Mouse (Mus musculus): ENCODE data around the gene Gm6882. TPM values are rescaled to one million over a fixed set of nuclear protein-coding genes. Genes with fewer than 3 reads are reported as not detected.
"Not testable (repeated sequence)": the region's sequence is repeated elsewhere in the genome, so short reads cannot be mapped to it uniquely, and the experiment has no call there.

Gm6882 gene
- not detected in 2 replicates for polyA plus RNA-seq (2012; rRNA removed)

DNA sequence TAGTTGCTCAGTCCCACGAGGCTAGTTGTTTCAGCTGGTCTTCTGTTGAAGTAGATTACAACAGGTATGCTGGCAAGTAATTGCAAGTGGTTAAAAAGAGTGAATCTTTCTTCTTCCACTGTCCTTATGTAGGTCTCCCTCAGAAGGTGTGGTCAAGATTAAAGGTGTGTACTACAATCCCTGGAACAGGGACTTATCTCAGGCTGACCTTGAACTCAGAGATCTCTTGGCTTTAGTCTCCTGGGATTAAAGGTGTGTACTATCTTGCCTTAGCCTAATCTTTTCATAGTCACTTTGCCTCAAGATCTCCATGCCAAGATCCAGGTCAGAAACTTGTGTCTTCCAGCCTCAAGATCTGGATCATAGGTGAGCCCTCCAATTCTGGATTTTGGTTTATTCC, at the start of gene Gm6882:
Gene Gm6882, minus strand, starts transcription at position 101 of the 400 bp plus-strand sequence.
- 15% methylated on average over 1 of the region's 1 CpGs for WGBS
- H3K4me1 ChIP-seq (ENCODE audit: control insufficient read depth, insufficient read depth, low read length); H3K27ac ChIP-seq (ENCODE audit: insufficient read depth, low read length); DNase-seq; H3K27me3 ChIP-seq (ENCODE audit: control insufficient read depth, insufficient read depth, low read length); H3K4me3 ChIP-seq (replicated peaks; ENCODE audit: insufficient read depth, low read depth, low read length): not testable (repeated sequence)

Other genes with a start within 250 kb of the Gm6882 start
- gene Gm5157, start 242.3 kb downstream of the Gm6882 start, polyA plus RNA-seq (2012; rRNA removed) = not detected in 2 replicates
- not detected in 2 replicates for gene Vmn1r124, start 172.1 kb downstream of the Gm6882 start, polyA plus RNA-seq (2012; rRNA removed)
- not detected in 2 replicates for gene Vmn1r125, start 160.6 kb downstream of the Gm6882 start, polyA plus RNA-seq (2012; rRNA removed)
- gene Vmn1r126, start 131.3 kb downstream of the Gm6882 start, polyA plus RNA-seq (2012; rRNA removed) = not detected in 2 replicates
- not detected in 2 replicates for gene Vmn1r127, start 112.9 kb downstream of the Gm6882 start, polyA plus RNA-seq (2012; rRNA removed)
- not detected in 2 replicates for gene Vmn1r128, start 83.4 kb downstream of the Gm6882 start, polyA plus RNA-seq (2012; rRNA removed)
- gene Vmn1r129, start 71.5 kb downstream of the Gm6882 start, polyA plus RNA-seq (2012; rRNA removed) = not detected in 2 replicates
- gene Vmn1r130, start 79.0 kb upstream of the Gm6882 start, polyA plus RNA-seq (2012; rRNA removed) = not detected in 2 replicates
- not detected in 2 replicates for gene Vmn1r131, start 113.3 kb upstream of the Gm6882 start, polyA plus RNA-seq (2012; rRNA removed)
- gene Vmn1r132, start 181.3 kb upstream of the Gm6882 start, polyA plus RNA-seq (2012; rRNA removed) = not detected in 2 replicates

All from cerebellum, adult 2 months (tissue).